Mouse (Mus musculus): ENCODE results near the gene Rnf167.

- TF ChIP-seq POLR2A (IDR thresholded peaks at IDR 0.05; ENCODE audit: borderline replicate concordance, extremely low read depth, insufficient read depth, insufficient read length, poor library complexity, severe bottlenecking), result no peak
- TF ChIP-seq CTCF (IDR thresholded peaks at IDR 0.05; ENCODE audit: borderline replicate concordance, extremely low read depth, insufficient read depth, insufficient read length), result no peak
Measured at GRCm38 (mm10) chr11:70656456-70656927, 9.5 kb downstream of the Rnf167 start.

All from brain, embryonic 14.5 days (tissue).